Comparison of ENCODE assay signal across 14 mouse cellular contexts in the genomic region with DNA sequence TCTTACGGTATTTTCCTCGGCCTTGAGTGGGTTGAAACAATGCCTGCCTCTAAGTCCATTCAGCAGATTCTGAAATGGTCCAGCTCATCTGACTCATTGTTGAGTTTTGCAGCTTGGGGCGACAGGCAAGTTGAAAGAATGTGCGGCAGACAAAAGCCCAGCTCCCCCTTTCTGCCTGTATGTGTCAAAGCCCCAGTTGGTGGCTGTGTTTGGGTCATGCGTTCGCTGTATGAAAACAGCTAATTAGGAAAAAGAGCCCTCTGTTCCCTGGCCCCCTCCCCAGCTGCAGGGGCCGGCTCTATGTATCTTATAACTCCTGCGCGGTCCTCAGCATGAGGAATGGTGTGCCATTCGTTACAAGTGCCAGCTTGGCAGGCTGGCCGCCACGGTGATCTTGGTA. TPM values are rescaled to one million over a fixed set of nuclear protein-coding genes. Genes with fewer than 3 reads are reported as not detected.
A peak's percentile ranks its signal among the peaks of the same experiment; 100 is the strongest.
DNase-seq lines count a peak whose midpoint lies in the region; ATAC-seq and TF ChIP-seq lines count a peak whose summit lies in the region.
"Had no signal": no experiment of that assay in that cellular context is flagged by ENCODE, and none has a peak within 500 bp of the region (broad histone marks: within the 10 kb centered on the region; RNA-seq: fewer than 3 reads in every experiment).

No protein-coding gene starts in this region.

- H3K9me3 ChIP-seq in embryonic facial prominence, embryonic 10.5 days: no peaks in the 10 kb centered on the region
- H3K9me3 ChIP-seq in hindbrain, embryonic 11.5 days (ENCODE audit: control insufficient read depth, low read length): no peaks in the 10 kb centered on the region
- no peaks in the 10 kb centered on the region for H3K9me3 ChIP-seq in midbrain, embryonic 14.5 days (ENCODE audit: control insufficient read depth, low read length)
- H3K9me3 ChIP-seq: neural tube, embryonic 12.5 days had no signal

- H3K27ac ChIP-seq in embryonic facial prominence, embryonic 10.5 days (replicated peaks): 0 out of 2 replicates have a peak overlapping the region, but pooled peaks have one; percentile 24
- no peak overlapping the region for H3K27ac ChIP-seq in hindbrain, embryonic 11.5 days (ENCODE audit: low read depth, low read length)
- 0 out of 2 replicates have a peak overlapping the region, but pooled peaks have one; percentile 17 for H3K27ac ChIP-seq in midbrain, embryonic 14.5 days (replicated peaks; ENCODE audit: low read depth, low read length)
- H3K27ac ChIP-seq: kidney, postnatal 0 days; neural tube, embryonic 12.5 days had no signal

- no peak overlapping the region for H3K9ac ChIP-seq in hindbrain, embryonic 11.5 days (ENCODE audit: low read depth, low read length)
- H3K9ac ChIP-seq in midbrain, embryonic 14.5 days (replicated peaks; ENCODE audit: low read length): no peak overlapping the region
- H3K9ac ChIP-seq: liver, postnatal 0 days; neural tube, embryonic 12.5 days had no signal

- no peak overlapping the region for H3K4me3 ChIP-seq in embryonic facial prominence, embryonic 10.5 days
- H3K4me3 ChIP-seq in hindbrain, embryonic 11.5 days (ENCODE audit: low read depth, low read length): no peak overlapping the region
- H3K4me3 ChIP-seq in midbrain, embryonic 14.5 days (replicated peaks; ENCODE audit: low read depth, low read length): no peak overlapping the region
- no peak overlapping the region for H3K4me3 ChIP-seq in lung, adult 2 months (replicated peaks; ENCODE audit: extremely low read depth, low read depth, low read length)
- H3K4me3 ChIP-seq: neural tube, embryonic 12.5 days had no signal

- H3K4me2 ChIP-seq in hindbrain, embryonic 11.5 days (replicated peaks; ENCODE audit: low read depth, low read length): no peak overlapping the region
- peak overlapping the region; percentile 24; the same call in 1 of the 2 replicates for H3K4me2 ChIP-seq in midbrain, embryonic 14.5 days (ENCODE audit: low read length)
- H3K4me2 ChIP-seq: neural tube, embryonic 12.5 days had no signal

- H3K36me3 ChIP-seq in embryonic facial prominence, embryonic 10.5 days (replicated peaks): peaks cover 7% of the 10 kb centered on the region; the same call in 1 of the 2 replicates
- no peaks in the 10 kb centered on the region for H3K36me3 ChIP-seq in hindbrain, embryonic 11.5 days (ENCODE audit: control insufficient read depth, insufficient read depth, low read length)
- peaks cover 5% of the 10 kb centered on the region; the same call in 1 of the 2 replicates for H3K36me3 ChIP-seq in midbrain, embryonic 14.5 days (ENCODE audit: control insufficient read depth, insufficient read depth, low read length)

- no peak for TF ChIP-seq CTCF in lung, adult 2 months (IDR thresholded peaks at IDR 0.05; ENCODE audit: insufficient read depth, low read length)

- WGBS in embryonic facial prominence, embryonic 10.5 days: 49% methylated on average over 12 of the region's 12 CpGs
- 24% methylated on average over 12 of the region's 12 CpGs for WGBS in hindbrain, embryonic 11.5 days
- 16% methylated on average over 12 of the region's 12 CpGs for WGBS in midbrain, embryonic 14.5 days
- 75% methylated on average over 12 of the region's 12 CpGs for WGBS in lung, adult 2 months

- DNase-seq in NIH3T3 (ENCODE audit: low read depth) (peak; percentile 13), adipocyte (ENCODE audit: low spot score) (no peak)
- no peak for DNase-seq in embryonic facial prominence, embryonic 10.5 days (ENCODE audit: low spot score)
- DNase-seq in hindbrain, embryonic 11.5 days (ENCODE audit: low spot score): peak; percentile 37
- DNase-seq in midbrain, embryonic 14.5 days: peak; percentile 67
- DNase-seq in lung, adult 2 months: no peak
- DNase-seq in kidney, postnatal 4 days: no peak
- no peak for DNase-seq in right cerebral cortex, postnatal 10 days (ENCODE audit: low spot score in 2 of 2)
- DNase-seq: gastrocnemius, postnatal 25 days; liver, postnatal 0 days; thymus, postnatal 25 days had no signal

- H3K27me3 ChIP-seq in embryonic facial prominence, embryonic 10.5 days (replicated peaks; ENCODE audit: low read depth, poor library complexity, severe bottlenecking): peaks cover 15% of the 10 kb centered on the region; the same call in 1 of the 2 replicates
- H3K27me3 ChIP-seq in hindbrain, embryonic 11.5 days (ENCODE audit: control insufficient read depth, insufficient read depth, low read length): no peaks in the 10 kb centered on the region
- no peaks in the 10 kb centered on the region for H3K27me3 ChIP-seq in midbrain, embryonic 14.5 days (ENCODE audit: control insufficient read depth, insufficient read depth, low read length)
- H3K27me3 ChIP-seq: neural tube, embryonic 12.5 days had no signal

- H3K4me1 ChIP-seq in embryonic facial prominence, embryonic 10.5 days: peaks cover 7% of the 10 kb centered on the region
- H3K4me1 ChIP-seq in hindbrain, embryonic 11.5 days (replicated peaks; ENCODE audit: control insufficient read depth, insufficient read depth, low read length): peaks cover 3% of the 10 kb centered on the region; the same call in 1 of the 2 replicates
- H3K4me1 ChIP-seq in midbrain, embryonic 14.5 days (ENCODE audit: control insufficient read depth, insufficient read depth, low read length): peaks cover 7% of the 10 kb centered on the region; the same call in 1 of the 2 replicates
- no peaks in the 10 kb centered on the region for H3K4me1 ChIP-seq in lung, adult 2 months (ENCODE audit: control insufficient read depth, insufficient read depth, low read length)

- no peak for TF ChIP-seq POLR2A in lung, adult 2 months (IDR thresholded peaks at IDR 0.05; ENCODE audit: borderline replicate concordance, extremely low read depth, low read depth, low read length)

- ATAC-seq in hindbrain, embryonic 11.5 days (ENCODE audit: low FRiP score): peak; percentile 64
- ATAC-seq in midbrain, embryonic 14.5 days (ENCODE audit: low FRiP score, low TSS enrichment): peak; percentile 55; the same call in 1 of the 2 replicates
- ATAC-seq: inflammation-experienced regulatory T-cells, adult 6 months; liver, postnatal 0 days had no signal

RNA-seq across cellular contexts. Expression of gene Ric8b, which starts 46.1 kb away (rescaled TPM):
- 26.5 and 27.7 TPM in 2 replicates for polyA plus RNA-seq in embryonic facial prominence, embryonic 10.5 days (2016; fragmentation: Nextera tagmentation; extraction: Ambion mirVana)
- 31.2 and 33.7 TPM in 2 replicates for polyA plus RNA-seq in hindbrain, embryonic 11.5 days (2014; fragmentation: Nextera tagmentation; extraction: Ambion mirVana)
- polyA plus RNA-seq in midbrain, embryonic 14.5 days (2014; fragmentation: Nextera tagmentation; extraction: Ambion mirVana): 44.7 and 48.5 TPM in 2 replicates
- 8.5 and 12.9 TPM in 2 replicates for polyA plus RNA-seq in lung, adult 2 months (2012; rRNA removed)

Comparison
In these comparisons a context has a peak if more than half of its experiments do, and no peak if none do; other contexts are left out.
1. DNase-seq: peak in NIH3T3 (single experiment), hindbrain, embryonic 11.5 days (single experiment) and midbrain, embryonic 14.5 days (single experiment); none in embryonic facial prominence, embryonic 10.5 days (single experiment), lung, adult 2 months (single experiment), kidney, postnatal 4 days (0 of 2), right cerebral cortex, postnatal 10 days (0 of 2) and adipocyte (single experiment).